Mouse (Mus musculus): ENCODE results near the gene Fntb. TPM values are rescaled to one million over a fixed set of nuclear protein-coding genes. Genes with fewer than 3 reads are reported as not detected.

The Fntb gene
- total RNA-seq, 2 experiments from 2014 or later, result 23.3 to 28.3 TPM

DNA sequence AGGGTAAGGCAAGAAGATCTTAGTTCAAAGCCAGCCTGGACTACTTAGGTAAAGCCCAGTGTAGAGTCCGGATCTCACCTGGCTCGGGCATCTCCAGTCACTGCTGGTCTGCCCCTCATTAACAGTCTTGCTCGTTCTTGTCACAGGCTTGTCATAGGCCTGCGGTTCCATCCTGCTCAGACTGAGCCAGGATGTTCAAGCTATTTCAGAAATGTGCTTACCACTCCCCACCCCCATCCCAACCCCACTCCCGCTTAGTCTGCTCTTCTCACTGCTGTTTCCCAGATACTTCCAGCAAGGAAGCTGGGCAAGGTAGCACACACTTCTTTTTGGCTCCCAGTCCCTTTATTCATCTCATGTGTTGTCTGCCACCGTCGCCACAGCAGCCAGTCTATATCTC lies 104.2 kb downstream of the Fntb start:
- peak in 1 of 2 experiments; percentile 43 for DNase-seq (ENCODE audit: low spot score in 2 of 2)
- intact Hi-C loops (cut with DNase I), result loop anchor here (10.0 kb wide), 1 partner anchor 1135 kb away; no protein-coding TSS in a partner anchor

DNA sequence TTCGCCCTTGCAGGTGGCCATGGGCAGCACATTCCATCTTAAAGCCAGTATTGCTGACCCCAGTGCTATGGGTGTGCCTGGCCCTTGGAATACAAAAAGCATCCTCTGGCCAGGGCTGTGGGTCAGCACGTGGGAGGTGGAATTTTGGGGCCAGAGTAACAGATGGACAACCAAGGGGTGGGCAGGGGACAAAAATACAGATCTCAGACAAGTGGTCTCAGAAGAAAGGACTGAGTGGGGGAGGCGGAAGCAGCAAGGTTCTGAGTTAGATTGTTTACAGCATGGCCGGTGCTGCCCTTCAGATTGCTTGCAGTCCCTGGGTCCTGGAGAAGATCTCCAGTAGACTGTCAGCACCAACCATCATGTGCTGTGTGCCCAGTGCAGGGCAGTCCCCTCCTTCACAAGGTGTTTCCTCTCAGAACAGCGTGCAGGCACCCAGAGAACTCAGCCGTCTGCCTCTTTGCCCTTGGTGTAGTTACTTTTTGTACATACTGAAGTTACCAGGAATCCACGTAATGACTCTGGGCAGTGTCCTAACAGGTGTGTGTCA lies 107.5 kb downstream of the Fntb start:
- no peak for DNase-seq (ENCODE audit: low spot score in 2 of 2)
- intact Hi-C loops (cut with DNase I), result no loop called here

- intact Hi-C loops (cut with DNase I), result no loop called here
Observed at GRCm38 (mm10) chr12:76874826-76875225, 109.4 kb downstream of the Fntb start.

DNA sequence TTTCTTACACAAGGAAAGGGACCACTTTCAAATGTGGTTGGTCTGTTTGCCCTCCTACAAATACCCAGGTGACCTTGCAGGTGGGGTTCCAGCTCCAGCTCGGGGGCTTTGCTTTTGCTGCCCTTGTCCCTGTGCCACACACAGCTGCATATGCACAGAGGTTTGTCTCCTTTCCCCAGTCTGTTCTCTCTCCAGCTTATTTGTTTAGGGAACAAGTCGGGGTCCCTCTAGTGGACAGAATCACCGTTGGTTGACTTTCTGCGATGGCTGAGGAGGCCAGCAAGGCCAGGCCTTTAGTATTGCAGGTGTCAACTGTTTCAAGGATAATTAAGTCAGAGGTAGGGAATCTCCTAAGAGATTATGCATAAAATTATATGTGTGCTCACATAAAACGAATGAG lies 113.9 kb downstream of the Fntb start:
- peak; percentile 44 to 63 for DNase-seq (ENCODE audit: low spot score in 2 of 2)
- intact Hi-C loops (cut with DNase I), result loop anchor here (2.0 kb wide), 1 partner anchor 42 kb away; no protein-coding TSS in a partner anchor

More at GRCm38 (mm10) chr12:76874826-76875225, 109.4 kb downstream of the Fntb start:
- DNase-seq (ENCODE audit: low spot score in 2 of 2), result no peak

GRCm38 (mm10) chr12:76880131-76880530 lies 114.7 kb downstream of the Fntb start:
- intact Hi-C loops (cut with DNase I), result no loop called here
- DNase-seq (ENCODE audit: low spot score in 2 of 2), result no peak

- intact Hi-C loops (cut with DNase I), result no loop called here
- DNase-seq (ENCODE audit: low spot score in 2 of 2), result no peak
Observed at GRCm38 (mm10) chr12:76883824-76884223, 118.4 kb downstream of the Fntb start.

DNA sequence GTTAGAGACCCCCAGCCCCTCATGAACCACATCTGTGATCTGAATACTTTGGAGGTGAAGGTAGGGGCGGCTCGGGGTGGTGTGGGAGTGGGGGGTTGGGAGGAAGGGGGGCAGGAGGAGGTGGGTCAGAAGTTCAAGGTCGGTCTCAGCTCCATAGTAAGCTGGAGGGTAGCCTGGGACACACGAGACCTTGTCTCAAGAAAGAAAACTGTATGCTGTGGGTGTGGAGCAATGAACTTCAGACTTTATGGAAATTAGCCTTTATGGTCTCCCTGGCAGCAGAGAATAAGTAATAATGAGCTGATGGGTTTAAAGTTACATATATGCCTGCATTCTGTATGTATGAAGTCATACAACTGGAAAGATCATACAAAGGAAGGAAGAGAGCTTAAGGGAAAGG lies 119.7 kb downstream of the Fntb start:
- intact Hi-C loops (cut with DNase I), result no loop called here
- DNase-seq (ENCODE audit: low spot score in 2 of 2), result no peak

- intact Hi-C loops (cut with DNase I), result no loop called here
- DNase-seq (ENCODE audit: low spot score in 2 of 2), result no peak
Observed at GRCm38 (mm10) chr12:76886826-76887225, 121.4 kb downstream of the Fntb start.

DNA sequence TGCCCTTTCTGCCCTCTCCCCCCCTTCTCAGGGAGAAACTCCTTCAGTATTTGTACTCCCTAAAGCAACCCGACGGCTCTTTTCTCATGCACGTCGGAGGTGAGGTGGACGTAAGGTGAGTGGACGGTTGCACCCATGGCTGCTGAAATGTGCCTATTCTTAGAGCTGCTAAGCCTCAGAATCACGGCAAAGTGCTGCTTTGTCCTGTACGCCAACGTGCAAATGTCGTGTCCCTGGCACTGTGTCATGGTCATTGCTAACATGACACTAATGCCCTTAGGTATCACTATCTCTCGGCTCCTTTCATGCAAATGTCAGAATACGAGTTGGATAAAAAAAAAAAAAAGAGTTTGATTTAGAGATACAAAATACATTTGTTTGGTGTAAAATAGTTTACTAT lies 122.6 kb downstream of the Fntb start:
- DNase-seq (ENCODE audit: low spot score in 2 of 2), result no peak
- intact Hi-C loops (cut with DNase I), result no loop called here

DNA sequence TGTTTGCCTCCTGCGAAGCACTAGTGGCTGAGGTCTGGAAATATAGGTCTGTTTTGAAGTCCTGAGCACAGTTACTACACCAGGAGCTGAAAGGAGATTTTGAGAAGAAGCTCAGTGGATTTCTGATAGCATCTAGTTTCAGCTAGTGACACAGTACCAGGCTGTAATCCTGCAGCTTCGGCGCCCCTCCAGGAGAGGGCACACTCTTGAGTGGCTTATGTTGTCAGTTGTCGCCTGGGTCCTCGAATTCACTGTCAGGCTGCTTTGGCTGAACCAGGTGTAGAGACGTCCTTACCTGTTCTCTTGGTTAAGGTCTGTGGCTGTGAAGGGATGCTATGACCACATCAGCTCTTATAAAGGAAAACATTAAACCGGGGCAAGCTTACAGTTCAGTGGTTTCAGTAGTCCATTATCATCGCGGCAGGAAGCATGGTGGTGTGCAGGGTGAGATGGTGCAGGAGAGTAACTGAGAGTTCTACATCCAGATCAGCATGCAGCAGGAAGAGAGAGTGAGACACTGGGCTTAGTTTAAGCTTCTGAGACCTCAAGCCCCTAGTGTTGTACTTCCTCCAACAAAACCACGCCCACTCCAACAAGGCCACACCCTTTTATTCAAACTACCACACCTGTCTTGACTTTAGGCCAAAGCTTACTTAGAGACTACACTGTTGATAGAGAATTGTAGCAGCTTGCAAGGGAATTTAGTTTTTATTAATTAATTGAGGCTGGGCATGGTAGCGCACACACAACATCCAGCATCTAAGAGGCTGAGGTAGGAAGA lies 124.2 kb downstream of the Fntb start:
- no peak for DNase-seq (ENCODE audit: low spot score in 2 of 2)
- intact Hi-C loops (cut with DNase I), result no loop called here

- intact Hi-C loops (cut with DNase I), result no loop called here
Observed at GRCm38 (mm10) chr12:76891160-76891559, 125.8 kb downstream of the Fntb start.

DNA sequence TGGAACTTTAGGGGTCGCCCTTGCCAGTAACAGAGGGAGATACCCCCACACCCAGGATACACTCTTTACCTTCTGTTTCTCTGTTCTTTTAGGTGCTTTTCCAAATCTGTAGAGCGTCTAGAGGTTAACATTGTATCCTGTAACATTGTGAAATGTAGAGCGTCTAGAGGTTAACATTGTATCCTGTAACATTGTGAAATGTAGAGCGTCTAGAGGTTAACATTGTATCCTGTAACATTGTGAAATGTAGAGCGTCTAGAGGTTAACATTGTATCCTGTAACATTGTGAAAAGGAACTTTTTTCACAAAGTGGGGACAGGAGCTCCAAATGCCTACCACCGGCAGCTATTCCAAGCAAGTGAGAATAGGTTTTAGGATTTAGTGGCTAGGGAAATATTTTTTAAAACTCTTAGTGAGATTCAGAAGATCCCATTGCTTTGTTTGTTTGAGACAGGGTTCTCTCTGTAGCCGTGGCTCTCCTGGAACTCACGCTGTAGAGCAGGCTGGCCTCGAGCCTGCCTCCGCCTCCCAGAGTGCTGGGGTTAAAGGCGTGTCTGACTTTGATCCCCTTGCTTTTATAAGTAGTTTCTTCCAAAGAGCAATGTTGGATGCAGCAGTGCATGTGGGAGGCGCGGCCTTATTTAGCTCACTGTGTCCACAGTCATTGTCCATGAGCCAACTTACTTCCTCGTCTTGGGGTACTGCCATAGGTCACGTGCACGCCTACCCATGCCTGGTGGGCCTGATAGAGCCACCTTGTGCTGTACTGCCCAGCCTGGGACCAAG lies 127.7 kb downstream of the Fntb start:
- DNase-seq (ENCODE audit: low spot score in 2 of 2), result no peak
- intact Hi-C loops (cut with DNase I), result no loop called here

More at GRCm38 (mm10) chr12:76891160-76891559, 125.8 kb downstream of the Fntb start:
- no peak for DNase-seq (ENCODE audit: low spot score in 2 of 2)

- intact Hi-C loops (cut with DNase I), result no loop called here
Observed at GRCm38 (mm10) chr12:76894792-76895559, 129.6 kb downstream of the Fntb start.

DNA sequence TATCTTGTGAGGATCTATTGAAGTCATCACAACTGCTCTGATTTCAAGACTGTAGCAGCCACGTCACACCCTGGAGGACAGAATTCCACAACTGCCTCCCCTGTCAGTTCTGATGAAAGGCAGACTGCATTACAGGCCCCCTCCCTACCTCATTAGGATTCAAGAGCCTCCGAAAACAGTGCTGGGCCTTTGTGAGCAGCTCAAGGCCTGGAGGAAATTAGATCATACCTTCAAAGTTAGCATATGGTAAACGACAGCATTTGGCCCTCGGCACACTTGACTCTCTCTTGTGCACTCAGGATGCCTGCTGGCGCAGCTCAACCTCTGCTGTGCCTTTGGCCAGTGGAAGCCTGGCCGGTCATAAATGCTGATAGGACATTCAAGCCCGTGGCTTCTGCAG lies 130.4 kb downstream of the Fntb start:
- intact Hi-C loops (cut with DNase I), result no loop called here
- no peak for DNase-seq (ENCODE audit: low spot score in 2 of 2)

More at GRCm38 (mm10) chr12:76894792-76895559, 129.6 kb downstream of the Fntb start:
- DNase-seq (ENCODE audit: low spot score in 2 of 2), result peak in 1 of 2 experiments; percentile 19

- intact Hi-C loops (cut with DNase I), result no loop called here
- DNase-seq (ENCODE audit: low spot score in 2 of 2), result no peak
Observed at GRCm38 (mm10) chr12:76896566-76896965, 131.2 kb downstream of the Fntb start.

DNA sequence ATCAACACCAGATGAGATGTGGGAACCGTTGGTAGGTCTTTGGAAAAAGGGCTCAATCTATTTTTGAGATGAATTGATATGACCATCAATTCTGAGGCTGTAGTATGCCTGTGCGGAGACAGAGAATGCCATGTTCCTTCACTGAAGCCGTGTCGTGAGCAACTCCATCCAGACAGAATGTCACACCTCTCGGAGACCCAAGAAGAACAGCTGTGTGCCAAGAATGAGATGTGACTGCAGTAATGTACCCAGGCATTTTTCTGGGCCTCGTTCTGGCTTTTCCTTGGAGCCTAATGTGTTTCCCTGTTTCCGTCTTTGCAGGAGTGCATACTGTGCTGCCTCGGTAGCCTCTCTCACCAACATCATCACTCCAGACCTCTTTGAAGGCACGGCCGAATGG lies 131.6 kb downstream of the Fntb start:
- intact Hi-C loops (cut with DNase I), result no loop called here
- peak in 1 of 2 experiments; percentile 18 for DNase-seq (ENCODE audit: low spot score in 2 of 2)

DNA sequence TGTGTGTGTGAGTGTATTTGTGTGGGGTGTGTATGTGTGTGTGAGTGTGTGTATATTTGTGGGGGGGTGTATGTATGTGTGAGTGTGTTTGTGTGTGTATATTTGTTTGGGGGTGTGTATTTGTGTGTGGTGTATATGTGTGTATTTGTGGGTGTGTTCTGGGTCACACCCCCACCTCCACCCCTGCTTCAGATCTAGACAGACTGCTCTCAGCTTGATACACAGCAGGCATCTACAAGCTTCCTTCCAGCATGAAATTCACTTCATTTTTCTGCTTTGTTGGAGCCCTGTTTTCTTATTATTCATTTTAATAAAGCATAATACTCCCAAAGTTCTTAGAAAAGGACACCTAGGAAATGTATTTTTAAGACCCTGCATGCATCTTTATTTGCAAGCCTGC lies 132.8 kb downstream of the Fntb start:
- no peak for DNase-seq (ENCODE audit: low spot score in 2 of 2)
- intact Hi-C loops (cut with DNase I), result no loop called here

DNA sequence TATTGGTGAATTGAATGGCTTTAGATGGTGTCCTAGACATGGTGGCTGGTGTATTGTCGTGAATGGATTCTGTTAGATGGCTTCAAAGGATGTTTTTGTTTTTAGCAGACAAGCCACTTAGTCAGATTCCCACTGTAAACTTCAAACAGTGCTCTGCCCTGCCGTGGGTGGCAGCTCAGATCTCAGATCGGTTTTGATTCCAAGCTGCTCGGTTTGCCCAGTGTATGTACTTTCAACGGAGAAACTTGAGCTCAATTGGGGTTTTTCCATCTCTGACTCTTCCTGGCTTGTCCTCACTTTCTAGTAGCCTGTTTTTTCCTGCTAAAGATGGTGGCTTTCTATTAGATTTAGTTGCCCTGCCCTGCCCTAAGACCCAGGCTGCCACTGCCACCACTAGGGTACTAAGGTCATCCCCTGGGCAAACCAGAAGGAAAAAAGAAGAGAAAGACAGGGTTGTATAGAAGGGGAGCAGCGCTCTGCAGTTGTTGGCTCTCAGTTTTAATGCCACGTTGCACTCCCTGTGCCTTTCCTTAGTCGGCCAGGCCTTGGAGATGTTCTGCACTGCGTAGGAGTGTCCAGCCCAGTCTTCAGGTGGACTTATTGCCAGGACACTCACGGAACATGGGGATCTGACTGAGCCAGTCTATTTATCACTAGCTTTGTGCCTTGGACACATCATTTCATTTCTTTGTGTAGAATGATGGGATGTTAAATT lies 134.0 kb downstream of the Fntb start:
- intact Hi-C loops (cut with DNase I), result no loop called here
- DNase-seq (ENCODE audit: low spot score in 2 of 2), result no peak
